Mouse (Mus musculus) liver, adult 2 months (tissue): ENCODE data around the gene Ptcd3. TPM values are rescaled to one million over a fixed set of nuclear protein-coding genes. Genes with fewer than 3 reads are reported as not detected.

ENCODE experiments used
- DNase-seq: peaks from one replicate; pipeline ENCODE4 v3.0.0-alpha.2; 2011; ENCODE audit warnings: low read depth, low spot score; ENCODE audit errors: extremely low read depth
- H3K27ac ChIP-seq: fragments of 200-500 bp; replicated peaks from 2 replicates; pipeline ENCODE4 v1.5.1; 2012; ENCODE audit warnings: low read depth, mild to moderate bottlenecking, control low read depth, inconsistent platforms, low read length; ENCODE audit not compliant: insufficient read depth
- H3K27me3 ChIP-seq: fragments of 200-500 bp; 2 replicates; pipeline ENCODE4 v1.6.1; 2012; ENCODE audit warnings: mild to moderate bottlenecking, moderate library complexity, low read length, inconsistent platforms; ENCODE audit not compliant: control insufficient read depth, insufficient read depth
- H3K36me3 ChIP-seq: fragments of 200-500 bp; 2 replicates; pipeline ENCODE4 v1.6.1; 2012; ENCODE audit warnings: low read length, inconsistent platforms; ENCODE audit not compliant: control insufficient read depth, insufficient read depth
- H3K4me1 ChIP-seq: fragments of 200-500 bp; 2 replicates; pipeline ENCODE4 v1.6.1; 2011; ENCODE audit warnings: low read length; ENCODE audit not compliant: control insufficient read depth, insufficient read depth
- H3K4me3 ChIP-seq: fragments of 200-500 bp; 2 replicates; pipeline ENCODE4 v1.5.1; 2011; ENCODE audit warnings: low read depth, mild to moderate bottlenecking, control low read depth, low read length, moderate library complexity; ENCODE audit not compliant: insufficient read depth
- H3K79me2 ChIP-seq: fragments of 200-500 bp; 2 replicates; pipeline ENCODE4 v1.6.1; 2012; ENCODE audit warnings: inconsistent platforms, mild to moderate bottlenecking, low read length, moderate library complexity; ENCODE audit not compliant: control insufficient read depth, insufficient read depth
- H3K9ac ChIP-seq: fragments of 200-500 bp; 2 replicates; pipeline ENCODE4 v1.6.1; 2012; ENCODE audit warnings: low read depth, mild to moderate bottlenecking, control low read depth, inconsistent platforms, low read length
- CTCF ChIP-seq: fragments of 200-500 bp; IDR thresholded peaks from 2 replicates; pipeline ENCODE4 v1.5.1; 2011; ENCODE audit warnings: low read depth, low read length, control low read depth
- POLR2A ChIP-seq: fragments of 200-500 bp; IDR thresholded peaks from 2 replicates; pipeline ENCODE4 v1.6.1; 2011; ENCODE audit warnings: low read length, control low read depth; ENCODE audit not compliant: insufficient read depth; ENCODE audit errors: extremely low read depth
- WGBS: fragments of 180-500 bp; shearing (Covaris S2); methylation state at CpG from one replicate; pipeline ENCODE4 v1.1.7; 2018; 5-methylcytosine and 5-hydroxymethylcytosine counted together
- polyA plus RNA-seq: library from polyadenylated mRNA; depleted of rRNA; stranded (reverse); fragments of >200 nt; gene quantifications from 2 replicates; pipeline ENCODE4 v1.2.3, GENCODE M21; 2012; rRNA removed
- total RNA-seq: library from RNA; depleted of rRNA; stranded (reverse); fragments of >200 nt; gene quantifications from 2 replicates; pipeline ENCODE4 v1.2.3, GENCODE M21; 2014; rRNA removed

Gene Ptcd3
- 48.4 and 58.9 TPM in 2 replicates for total RNA-seq
- polyA plus RNA-seq = 8.1 and 9.1 TPM in 2 replicates

DNA sequence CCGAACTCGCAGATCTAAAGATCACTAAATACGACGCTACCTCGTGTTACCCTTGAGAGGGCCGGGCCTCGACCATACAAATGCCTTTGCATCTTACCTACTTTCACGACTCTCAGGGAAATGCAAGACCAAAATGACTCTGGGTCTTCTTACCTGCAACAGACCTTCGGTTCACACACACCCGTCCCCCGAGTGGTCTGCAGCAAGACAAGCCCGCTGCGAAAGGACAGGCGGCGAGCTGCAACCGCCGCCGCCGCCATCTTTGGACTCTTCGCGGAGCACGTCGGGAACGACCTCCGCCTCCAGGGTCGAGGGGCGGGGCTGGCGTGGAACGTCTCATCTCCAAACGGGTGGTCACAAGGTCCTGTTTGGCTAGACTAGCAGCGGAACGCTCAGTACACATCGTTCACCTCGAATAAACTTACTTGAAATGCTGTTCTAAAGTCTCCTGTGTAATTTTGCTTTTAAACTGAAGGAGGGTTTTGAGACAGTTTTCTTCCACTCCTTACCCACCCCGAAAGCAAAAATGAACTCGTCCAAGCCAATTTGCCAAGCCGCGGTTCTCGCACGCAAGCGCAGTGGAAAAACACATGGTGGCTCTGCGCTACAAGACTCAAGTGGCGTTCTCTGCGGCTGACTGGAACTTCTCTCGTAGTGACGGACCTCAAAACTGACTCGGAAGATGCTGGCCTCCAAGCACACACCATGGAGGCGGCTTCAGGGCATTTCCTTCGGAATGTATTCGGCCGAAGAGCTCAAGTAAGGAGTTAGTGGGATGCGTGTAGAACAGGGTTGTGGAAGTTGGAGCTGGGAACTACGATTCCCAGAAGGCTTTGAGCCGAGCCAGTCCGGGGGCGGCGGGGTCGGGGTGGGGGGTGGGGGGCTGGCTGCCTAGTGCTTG lies at the start of gene Ptcd3, which contains the start of gene Polr1a:
TSS of gene Ptcd3 (minus strand) at position 270 of the 901 bp plus-strand sequence.
TSS of gene Polr1a (plus strand) at position 573 of the 901 bp plus-strand sequence.
- H3K4me1 ChIP-seq = peaks cover 18% of the 10 kb centered on the region
- peaks cover 24% of the 10 kb centered on the region for H3K36me3 ChIP-seq
- H3K4me3 ChIP-seq = peak within 1 kb of the TSS; percentile 79
- H3K27ac ChIP-seq = peak within 1 kb of the TSS; percentile 57
- WGBS = under 1% methylated on average over 58 of the region's 58 CpGs
- H3K9ac ChIP-seq = peak within 1 kb of the TSS; percentile 78
- H3K79me2 ChIP-seq = peaks cover 6% of the 10 kb centered on the region; the same call in 1 of the 2 replicates
- no peak for TF ChIP-seq CTCF
- peak; percentile 69 for TF ChIP-seq POLR2A
- no peaks in the 10 kb centered on the region for H3K27me3 ChIP-seq
- peak; percentile 89 for DNase-seq

DNA sequence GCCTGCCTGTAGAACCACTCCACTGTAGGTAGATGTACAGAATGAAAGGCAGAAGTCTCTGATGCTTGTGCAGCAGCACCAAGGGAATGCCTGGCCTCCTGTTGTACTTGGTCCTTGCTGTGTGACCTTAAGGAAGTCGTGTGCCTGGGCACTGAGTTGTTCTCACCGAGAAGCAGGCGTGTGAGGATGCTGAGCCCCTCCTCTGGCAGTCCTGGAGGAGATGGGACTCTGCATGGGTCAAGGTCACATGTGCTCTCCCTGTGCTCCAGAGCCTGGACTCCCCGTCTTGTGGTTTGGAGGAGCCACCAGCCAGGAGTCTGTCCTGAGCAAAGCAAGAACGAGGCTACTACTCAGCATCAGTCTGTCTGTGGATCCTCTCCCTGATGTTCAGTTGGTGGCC lies 42.6 kb upstream of the Ptcd3 start:
- 81% methylated on average over 5 of the region's 5 CpGs for WGBS
- 0 out of 2 replicates have a peak overlapping the region, but pooled peaks have one; percentile 7 for H3K27ac ChIP-seq
- no peaks in the 10 kb centered on the region for H3K27me3 ChIP-seq
- H3K79me2 ChIP-seq = no peaks in the 10 kb centered on the region
- peaks cover 8% of the 10 kb centered on the region for H3K4me1 ChIP-seq
- no peak for TF ChIP-seq CTCF
- TF ChIP-seq POLR2A = no peak
- no peak for DNase-seq
- H3K9ac ChIP-seq = no peak overlapping the region
- H3K4me3 ChIP-seq = no peak overlapping the region
- peaks cover 25% of the 10 kb centered on the region for H3K36me3 ChIP-seq

DNA sequence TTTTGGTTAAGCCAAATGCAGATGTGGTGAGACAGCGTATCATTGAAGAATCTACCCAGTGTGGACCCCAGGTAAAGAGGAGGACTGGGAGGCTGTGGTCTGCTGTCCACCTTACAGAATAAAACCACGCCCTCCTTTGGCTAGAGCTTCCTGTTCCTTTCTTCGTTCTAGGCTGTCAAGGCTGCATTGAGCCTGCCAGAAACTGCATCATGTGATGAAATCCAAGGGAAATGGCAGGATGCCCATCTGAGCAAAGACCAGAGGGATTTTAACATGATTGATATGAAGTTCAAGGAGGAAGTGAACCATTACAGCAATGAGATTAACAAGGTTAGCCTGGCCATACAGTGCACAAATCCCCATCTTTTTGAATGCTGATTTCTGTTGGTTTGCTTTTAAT lies 42.0 kb upstream of the Ptcd3 start:
- no peak overlapping the region for H3K4me3 ChIP-seq
- H3K36me3 ChIP-seq = peaks cover 25% of the 10 kb centered on the region
- WGBS = 28% methylated on average over 3 of the region's 3 CpGs
- no peaks in the 10 kb centered on the region for H3K79me2 ChIP-seq
- H3K9ac ChIP-seq = no peak overlapping the region
- H3K4me1 ChIP-seq = peaks cover 8% of the 10 kb centered on the region
- H3K27ac ChIP-seq = peak overlapping the region; percentile 39; the same call in 1 of the 2 replicates
- TF ChIP-seq CTCF (no peak), POLR2A (no peak)
- peak; percentile 98 for DNase-seq
- H3K27me3 ChIP-seq = no peaks in the 10 kb centered on the region

DNA sequence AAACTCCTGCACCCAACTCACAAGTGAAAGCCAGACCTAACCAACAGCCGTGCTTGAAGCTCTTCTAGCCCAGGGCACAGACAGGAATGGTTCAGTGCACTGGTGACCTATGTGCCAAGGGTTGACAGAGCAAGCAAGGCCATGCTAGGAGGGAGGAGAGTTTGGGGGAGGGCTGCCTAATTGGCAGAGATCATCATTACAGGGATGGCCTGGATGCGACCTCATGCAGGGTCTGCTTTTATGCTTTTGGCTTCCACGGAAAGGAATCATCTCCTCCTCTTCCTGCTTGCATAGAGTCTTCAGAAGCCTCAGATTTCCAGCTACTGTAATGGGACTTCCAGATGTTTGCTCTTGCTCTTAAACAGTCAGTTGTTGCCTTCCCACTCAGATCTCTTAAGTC lies 41.2 kb upstream of the Ptcd3 start:
- TF ChIP-seq POLR2A = no peak
- TF ChIP-seq CTCF = no peak
- Histone ChIP-seq H3K36me3 (peaks cover 24% of the 10 kb centered on the region), H3K4me3 (no peak overlapping the region), H3K79me2 (no peaks in the 10 kb centered on the region), H3K4me1 (peaks cover 8% of the 10 kb centered on the region), H3K27ac (0 out of 2 replicates have a peak overlapping the region, but pooled peaks have one; percentile 3), H3K9ac (no peak overlapping the region), H3K27me3 (no peaks in the 10 kb centered on the region)
- DNase-seq = peak; percentile 85
- 24% methylated on average over 3 of the region's 3 CpGs for WGBS

- peaks cover 19% of the 10 kb centered on the region for H3K36me3 ChIP-seq
- no peak for DNase-seq
These were observed 37.6 kb upstream of the Ptcd3 start for GRCm38 (mm10) chr6:71946121-71946520.

DNA sequence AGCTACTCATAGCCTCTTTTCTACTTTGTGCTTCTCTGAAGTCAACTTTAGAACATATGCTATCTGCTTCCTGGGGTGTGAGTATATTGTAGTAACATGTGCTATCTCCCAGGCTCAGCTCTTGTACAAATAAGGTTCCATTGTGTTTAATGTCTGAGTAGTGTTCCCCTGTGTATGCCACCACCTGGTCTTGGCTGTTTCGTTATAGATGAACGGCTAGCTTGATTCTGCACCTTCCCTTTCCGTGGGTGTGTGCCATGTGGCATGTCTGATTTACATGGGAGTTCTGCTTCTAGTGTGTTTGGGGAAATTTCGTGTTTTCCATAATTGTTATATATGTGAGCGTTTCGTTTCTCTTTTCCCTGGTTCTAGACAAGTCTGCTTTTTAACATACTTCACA lies 36.6 kb upstream of the Ptcd3 start:
- TF ChIP-seq CTCF = no peak
- H3K9ac ChIP-seq = no peak overlapping the region
- no peak overlapping the region for H3K27ac ChIP-seq
- WGBS = 97% methylated on average over 6 of the region's 6 CpGs
- no peaks in the 10 kb centered on the region for H3K27me3 ChIP-seq
- peaks cover 27% of the 10 kb centered on the region for H3K36me3 ChIP-seq
- H3K4me3 ChIP-seq = no peak overlapping the region
- DNase-seq = no peak
- H3K4me1 ChIP-seq = peaks cover 4% of the 10 kb centered on the region
- H3K79me2 ChIP-seq = no peaks in the 10 kb centered on the region

More at GRCm38 (mm10) chr6:71946121-71946520, 37.6 kb upstream of the Ptcd3 start:
- TF ChIP-seq CTCF = 0 out of 2 replicates have a peak, but pooled peaks have one; percentile 5
- no peak for TF ChIP-seq POLR2A
- H3K79me2 ChIP-seq = no peaks in the 10 kb centered on the region
- 93% methylated on average over 8 of the region's 8 CpGs for WGBS
- H3K4me3 ChIP-seq = no peak overlapping the region
- H3K9ac ChIP-seq = no peak overlapping the region
- peaks cover 6% of the 10 kb centered on the region for H3K4me1 ChIP-seq
- H3K27ac ChIP-seq = no peak overlapping the region
- H3K27me3 ChIP-seq = no peaks in the 10 kb centered on the region
